Mouse (Mus musculus) CD4-positive, CD25-positive, alpha-beta regulatory T cell, adult 2 months (primary cell): ENCODE measurements around the gene Cmss1.
A peak's percentile ranks its signal among the peaks of the same experiment; 100 is the strongest.

Source experiments
- DNase-seq: peaks from one replicate; pipeline ENCODE4 v3.0.0-alpha.2; 2012; ENCODE audit warnings: low read depth, low spot score

Gene Cmss1

DNA sequence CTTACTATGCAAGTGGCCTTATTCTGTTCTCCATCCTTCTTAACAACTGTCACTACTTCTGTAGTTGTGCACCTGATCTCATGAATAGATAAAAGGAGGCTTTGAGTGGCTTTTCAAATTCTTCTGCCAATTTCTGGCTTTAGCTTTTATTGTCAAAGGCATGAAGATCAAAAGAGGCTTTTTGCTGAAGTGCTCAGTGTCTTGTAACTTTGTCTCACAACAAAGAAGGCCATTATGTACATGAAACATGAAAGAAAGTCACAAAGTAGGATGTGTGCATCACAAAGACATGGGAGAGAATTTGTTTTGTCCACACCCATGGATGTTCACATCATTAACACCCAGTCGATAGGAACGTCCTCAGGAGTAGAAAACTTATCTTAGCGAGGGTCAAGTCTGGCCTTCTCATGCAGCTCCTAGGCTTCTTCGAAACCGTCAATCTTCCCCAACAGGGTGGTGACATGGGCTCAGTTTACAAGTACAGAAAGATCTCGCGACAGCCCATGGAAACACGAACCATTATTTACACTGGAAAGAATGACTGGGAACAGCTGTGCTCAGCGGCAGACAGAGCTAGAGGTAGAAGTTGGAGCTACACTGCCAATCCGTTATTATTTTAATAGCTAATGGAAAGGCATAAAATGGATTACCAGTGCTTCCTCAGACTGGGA lies 133.1 kb downstream of the Cmss1 start:
- DNase-seq: no peak

DNA sequence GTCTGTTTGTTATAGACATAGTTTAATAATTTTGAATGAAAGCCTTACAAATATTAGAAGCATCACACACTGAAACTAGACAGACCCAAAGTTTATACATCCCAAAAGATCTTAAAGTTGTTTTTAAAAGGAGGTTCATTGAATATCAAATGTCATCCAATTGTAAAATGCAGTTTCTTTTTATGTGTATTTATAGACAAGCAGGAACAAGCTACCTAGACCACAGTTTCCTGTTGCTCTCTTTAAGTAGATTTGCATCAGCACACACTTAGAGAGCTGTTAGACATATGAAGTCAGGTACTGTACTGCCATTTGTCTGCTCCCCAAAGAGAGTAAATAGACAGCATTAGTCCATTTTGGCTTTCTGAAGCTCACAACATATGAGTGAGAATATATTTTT lies 135.6 kb downstream of the Cmss1 start:
- DNase-seq: peak; percentile 82

- peak; percentile 51 for DNase-seq
Measured at GRCm38 (mm10) chr16:57470286-57470830, 136.3 kb downstream of the Cmss1 start.

- no peak for DNase-seq
Measured at GRCm38 (mm10) chr16:57469869-57470268, 136.8 kb downstream of the Cmss1 start.

DNA sequence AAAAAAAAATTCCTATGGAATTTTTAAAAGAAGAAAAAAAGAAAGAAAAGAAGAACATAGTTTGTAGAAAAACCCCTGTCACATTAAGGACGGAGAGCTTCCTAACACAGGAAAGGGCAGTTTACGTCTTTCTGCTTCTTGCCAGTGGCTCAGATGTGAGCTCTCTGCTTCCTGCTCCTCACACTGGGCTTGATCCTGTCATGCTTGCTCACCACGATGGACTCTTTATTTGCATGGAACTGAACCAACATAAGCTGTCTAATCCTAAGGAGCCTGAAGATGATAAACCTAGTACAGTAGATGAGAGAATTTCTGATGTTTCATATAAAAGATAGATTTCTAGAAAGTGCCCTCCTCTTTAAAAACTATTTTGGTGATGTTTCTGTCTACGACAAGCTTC lies 137.4 kb downstream of the Cmss1 start:
- DNase-seq: peak; percentile 33

DNA sequence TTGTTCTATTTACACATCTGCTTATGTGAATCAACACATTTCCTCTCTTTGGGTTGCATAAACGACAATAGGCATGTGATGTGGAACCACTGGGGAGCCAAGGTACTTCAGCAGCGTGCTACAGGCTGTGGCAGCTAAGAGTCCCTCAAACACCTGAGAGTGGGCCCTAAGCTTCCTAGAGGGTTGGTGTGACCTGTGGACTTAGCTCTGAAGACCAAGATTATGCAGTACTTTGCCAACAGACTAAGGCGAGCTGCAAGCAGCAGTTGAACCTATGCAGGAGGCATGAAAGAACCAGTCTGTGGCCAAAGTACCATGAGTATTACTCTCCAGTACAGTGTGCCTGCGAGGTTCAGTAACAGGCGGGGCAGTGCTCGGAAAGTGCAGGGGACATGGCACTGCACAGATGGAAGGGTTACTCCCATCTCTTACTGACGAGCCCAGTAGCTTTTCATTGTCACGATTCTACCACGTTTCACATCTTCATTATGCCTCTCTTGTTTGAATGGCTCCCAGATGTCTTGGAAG lies 141.2 kb downstream of the Cmss1 start:
- peak; percentile 25 for DNase-seq

DNA sequence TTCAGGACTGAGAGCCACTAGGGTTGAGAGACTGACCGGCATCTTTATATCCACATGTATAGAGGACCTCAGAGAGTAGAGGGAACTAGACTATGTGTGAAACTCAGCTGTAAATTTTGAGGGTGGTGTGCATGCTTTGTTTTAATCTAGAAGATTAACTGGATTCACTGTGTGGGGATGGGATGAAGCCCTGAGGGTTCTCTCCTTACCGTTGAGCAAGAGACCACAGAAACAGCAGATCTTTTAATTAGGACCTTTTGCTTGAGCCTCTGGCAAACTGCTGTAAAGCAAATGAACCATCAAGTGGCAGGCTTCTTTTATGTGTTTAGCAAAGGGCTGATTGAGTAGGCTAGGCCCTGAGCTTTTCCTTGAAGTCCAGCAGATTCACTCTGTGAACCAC lies 150.7 kb downstream of the Cmss1 start:
- DNase-seq: no peak

DNA sequence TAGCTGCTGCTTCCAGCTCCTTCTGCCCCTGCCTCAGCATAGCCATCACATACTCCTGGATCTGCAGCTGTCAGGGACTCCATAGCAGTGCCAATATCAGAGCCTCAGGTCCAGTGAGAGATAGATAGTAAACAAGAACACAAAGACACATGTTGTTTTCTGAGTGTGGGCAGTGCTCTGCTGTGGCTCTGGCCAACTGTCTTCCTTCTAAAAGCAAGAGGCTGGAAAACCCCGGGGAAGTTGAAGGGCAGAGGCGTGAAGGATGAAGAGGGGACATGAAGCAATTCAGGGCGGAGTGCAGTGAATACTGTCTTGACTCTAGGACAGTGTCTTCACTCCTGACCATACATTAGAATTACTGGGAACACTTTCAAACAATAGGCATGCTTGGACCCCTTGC lies 151.1 kb downstream of the Cmss1 start:
- DNase-seq: peak; percentile 20

- DNase-seq: no peak
Measured at GRCm38 (mm10) chr16:57454106-57454763, 152.4 kb downstream of the Cmss1 start.

GRCm38 (mm10) chr16:57453009-57453408 lies 153.7 kb downstream of the Cmss1 start:
- no peak for DNase-seq

GRCm38 (mm10) chr16:57445096-57446094 lies 161.3 kb downstream of the Cmss1 start:
- no peak for DNase-seq

- no peak for DNase-seq
Measured at GRCm38 (mm10) chr16:57440706-57441437, 165.8 kb downstream of the Cmss1 start.

GRCm38 (mm10) chr16:57439206-57439605 lies 167.5 kb downstream of the Cmss1 start:
- no peak for DNase-seq

DNA sequence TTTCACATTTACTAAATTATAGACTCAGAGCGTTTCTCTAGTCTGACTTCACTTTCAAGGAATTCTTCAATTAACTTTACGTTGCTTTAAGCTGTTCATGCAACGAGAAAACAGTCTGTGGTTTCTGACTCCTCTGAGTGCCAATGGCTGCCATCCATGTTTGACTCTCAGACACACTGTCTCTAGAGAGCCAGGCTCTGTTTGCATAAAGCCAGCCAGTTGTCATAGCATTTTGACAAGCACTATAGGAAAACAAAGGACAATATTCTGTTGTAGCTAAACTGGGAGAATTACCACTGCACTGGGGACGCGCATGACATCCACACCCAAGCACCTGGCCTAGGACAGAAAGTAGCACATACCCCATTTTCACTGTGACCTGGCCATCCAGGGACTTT lies 168.4 kb downstream of the Cmss1 start:
- DNase-seq: no peak

DNA sequence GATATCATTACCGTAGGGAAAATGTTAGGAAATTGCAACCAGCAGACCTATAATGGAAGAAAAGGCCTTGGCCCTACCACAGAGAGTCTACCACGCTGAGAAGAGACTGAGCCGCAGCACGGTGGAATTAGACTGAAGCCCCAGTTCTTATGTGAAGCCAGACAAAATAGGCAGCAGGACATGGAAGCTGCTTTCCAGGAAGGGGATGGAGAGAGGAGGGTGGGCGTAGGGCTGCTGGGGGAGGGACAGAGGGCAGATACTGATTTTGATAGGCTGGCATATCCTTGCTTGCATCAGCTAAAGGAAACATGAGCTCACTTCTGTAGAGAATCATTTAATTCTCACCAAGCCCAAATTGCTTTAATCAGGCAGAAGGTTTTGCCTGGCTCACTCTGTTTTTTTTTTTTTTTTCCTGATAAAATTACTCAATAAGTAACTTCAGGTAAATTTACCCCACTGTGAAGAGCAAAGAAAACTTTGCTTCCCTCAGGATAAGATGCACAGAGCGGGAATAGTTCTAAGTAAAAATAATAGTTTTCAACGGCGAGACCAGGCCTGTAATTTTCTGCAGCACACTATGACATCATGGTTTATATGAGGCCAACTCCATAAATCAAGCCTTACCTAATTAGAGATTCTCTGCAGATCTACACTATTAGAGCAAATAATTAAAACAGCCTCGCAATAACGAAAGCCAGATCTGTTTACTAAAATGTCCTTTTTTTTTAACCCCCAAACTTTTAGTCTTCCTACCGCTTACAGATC lies 169.0 kb downstream of the Cmss1 start:
- no peak for DNase-seq

- peak; percentile 60 for DNase-seq
Measured at GRCm38 (mm10) chr16:57434640-57435039, 172.0 kb downstream of the Cmss1 start.

- DNase-seq: no peak
Measured at GRCm38 (mm10) chr16:57433671-57434070, 173.0 kb downstream of the Cmss1 start.

- DNase-seq: no peak
Measured at GRCm38 (mm10) chr16:57433173-57433572, 173.5 kb downstream of the Cmss1 start.

GRCm38 (mm10) chr16:57431294-57431693 lies 175.4 kb downstream of the Cmss1 start:
- DNase-seq: peak; percentile 20

DNA sequence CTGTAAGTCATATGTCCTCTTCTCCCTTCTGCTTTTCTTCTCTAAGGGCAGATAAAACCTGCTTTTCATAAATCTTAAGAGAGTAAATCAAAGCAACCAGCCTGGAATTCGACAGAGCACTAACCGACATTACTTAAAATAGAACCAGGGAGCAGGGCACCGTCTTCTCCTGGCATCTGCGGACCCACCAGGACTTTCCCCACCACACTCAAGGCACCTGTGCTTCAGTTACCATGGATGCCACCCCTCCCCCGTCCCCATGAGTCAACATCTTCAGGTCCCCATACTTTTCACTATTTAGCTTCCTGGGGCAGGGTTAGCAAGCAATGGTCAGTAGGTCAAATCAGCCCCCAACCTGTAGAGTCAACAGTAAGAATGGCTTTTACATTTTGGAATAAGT lies 177.7 kb downstream of the Cmss1 start:
- no peak for DNase-seq
